Comparison of ENCODE assay signal across 8 mouse cellular contexts in genomic region chr10:84439228-84439596, GRCm38 (mm10). TPM values are rescaled to one million over a fixed set of nuclear protein-coding genes. Genes with fewer than 3 reads are reported as not detected.
A peak's percentile ranks its signal among the peaks of the same experiment; 100 is the strongest.
DNase-seq lines count a peak whose midpoint lies in the region; ATAC-seq and TF ChIP-seq lines count a peak whose summit lies in the region.

No protein-coding gene starts in this region.

- H3K9me3 ChIP-seq in heart, embryonic 10.5 days, result no peaks in the 10 kb centered on the region
- no peaks in the 10 kb centered on the region for H3K9me3 ChIP-seq in limb, embryonic 12.5 days
- H3K9me3 ChIP-seq in stomach, embryonic 15.5 days, result no peaks in the 10 kb centered on the region

- H3K9ac ChIP-seq in limb, embryonic 12.5 days (replicated peaks), result peak overlapping the region; percentile 100
- no peak overlapping the region for H3K9ac ChIP-seq in stomach, embryonic 15.5 days

- no peak for DNase-seq in lung, adult 2 months
- no peak for DNase-seq in lung, postnatal 25 days (ENCODE audit: low spot score)
- DNase-seq in cerebellum, adult 2 months, result peak; percentile 59 to 70
- DNase-seq in heart, embryonic 10.5 days (ENCODE audit: low spot score), result no peak
- DNase-seq in layer of hippocampus, postnatal 14 days (ENCODE audit: low spot score in 2 of 2), result no peak
- no peak for DNase-seq in urinary bladder, postnatal 14 days (ENCODE audit: low spot score)

- peak overlapping the region; percentile 51 for H3K4me3 ChIP-seq in lung, adult 2 months (replicated peaks; ENCODE audit: extremely low read depth, low read depth, low read length)
- H3K4me3 ChIP-seq in cerebellum, adult 2 months (replicated peaks; ENCODE audit: insufficient read depth, low read depth, low read length), result peak overlapping the region; percentile 58
- peak overlapping the region; percentile 77 for H3K4me3 ChIP-seq in heart, embryonic 10.5 days
- peak overlapping the region; percentile 82 for H3K4me3 ChIP-seq in limb, embryonic 12.5 days (replicated peaks)
- H3K4me3 ChIP-seq in stomach, embryonic 15.5 days (replicated peaks), result peak overlapping the region; percentile 69

- peaks cover 5% of the 10 kb centered on the region; the same call in 1 of the 2 replicates for H3K36me3 ChIP-seq in heart, embryonic 10.5 days
- peaks cover 4% of the 10 kb centered on the region; the same call in 1 of the 2 replicates for H3K36me3 ChIP-seq in limb, embryonic 12.5 days
- no peaks in the 10 kb centered on the region for H3K36me3 ChIP-seq in stomach, embryonic 15.5 days

- H3K27me3 ChIP-seq in cerebellum, adult 2 months (ENCODE audit: control insufficient read depth, insufficient read depth, low read length), result no peaks in the 10 kb centered on the region
- H3K27me3 ChIP-seq in heart, embryonic 10.5 days (ENCODE audit: insufficient read depth, poor library complexity, severe bottlenecking), result no peaks in the 10 kb centered on the region
- H3K27me3 ChIP-seq in limb, embryonic 12.5 days, result no peaks in the 10 kb centered on the region
- no peaks in the 10 kb centered on the region for H3K27me3 ChIP-seq in stomach, embryonic 15.5 days (replicated peaks)

- peaks cover 4% of the 10 kb centered on the region for H3K4me1 ChIP-seq in lung, adult 2 months (ENCODE audit: control insufficient read depth, insufficient read depth, low read length)
- peaks cover 32% of the 10 kb centered on the region for H3K4me1 ChIP-seq in cerebellum, adult 2 months (ENCODE audit: control insufficient read depth, insufficient read depth, low read length)
- peaks cover 69% of the 10 kb centered on the region for H3K4me1 ChIP-seq in heart, embryonic 10.5 days
- peaks cover 56% of the 10 kb centered on the region for H3K4me1 ChIP-seq in limb, embryonic 12.5 days (replicated peaks)
- H3K4me1 ChIP-seq in stomach, embryonic 15.5 days, result peaks cover 38% of the 10 kb centered on the region

- no peak for TF ChIP-seq POLR2A in lung, adult 2 months (IDR thresholded peaks at IDR 0.05; ENCODE audit: borderline replicate concordance, extremely low read depth, low read depth, low read length)
- no peak for TF ChIP-seq POLR2A in cerebellum, adult 2 months (IDR thresholded peaks at IDR 0.05; ENCODE audit: borderline replicate concordance, insufficient read depth, low read length)

- peak overlapping the region; percentile 52 for H3K27ac ChIP-seq in cerebellum, adult 2 months (ENCODE audit: insufficient read depth, low read length)
- H3K27ac ChIP-seq in heart, embryonic 10.5 days, result peak overlapping the region; percentile 100
- peak overlapping the region; percentile 59; the same call in 1 of the 2 replicates for H3K27ac ChIP-seq in limb, embryonic 12.5 days
- no peak overlapping the region for H3K27ac ChIP-seq in stomach, embryonic 15.5 days

- peak overlapping the region; percentile 90 for H3K4me2 ChIP-seq in limb, embryonic 12.5 days
- peak overlapping the region; percentile 95 for H3K4me2 ChIP-seq in stomach, embryonic 15.5 days

- TF ChIP-seq CTCF in lung, adult 2 months (IDR thresholded peaks at IDR 0.05; ENCODE audit: insufficient read depth, low read length), result no peak
- TF ChIP-seq CTCF in cerebellum, adult 2 months (IDR thresholded peaks at IDR 0.05; ENCODE audit: borderline replicate concordance, insufficient read depth, low read depth, low read length), result no peak

- ATAC-seq in limb, embryonic 12.5 days (ENCODE audit: insufficient number of reproducible peaks, insufficient read depth, low FRiP score, low TSS enrichment, low read depth), result no peak
- no peak for ATAC-seq in stomach, embryonic 15.5 days (ENCODE audit: insufficient read depth, low FRiP score, low read depth)

- 20% methylated on average over 7 of the region's 7 CpGs for WGBS in lung, adult 2 months
- WGBS in cerebellum, adult 2 months, result under 1% methylated on average over 7 of the region's 7 CpGs
- WGBS in heart, embryonic 10.5 days, result 18% methylated on average over 7 of the region's 7 CpGs
- WGBS in limb, embryonic 12.5 days, result 14% methylated on average over 7 of the region's 7 CpGs
- 26% methylated on average over 7 of the region's 7 CpGs for WGBS in stomach, embryonic 15.5 days

RNA-seq across cellular contexts. Expression of gene Nuak1, which starts 1.2 kb away (rescaled TPM):
- polyA plus RNA-seq in lung, adult 2 months (2012; rRNA removed), result 19.2 and 24.3 TPM in 2 replicates
- 39.8 and 41.5 TPM in 2 replicates for polyA plus RNA-seq in cerebellum, adult 2 months (2012; rRNA removed)
- 1.8 and 1.9 TPM in 2 replicates for polyA plus RNA-seq in heart, embryonic 10.5 days (2016; fragmentation: Nextera tagmentation; extraction: Ambion mirVana)
- 2.6 and 3.3 TPM in 2 replicates for polyA plus RNA-seq in limb, embryonic 12.5 days (2016; fragmentation: Nextera tagmentation; extraction: Ambion mirVana)
- 1.0 and 1.2 TPM in 2 replicates for polyA plus RNA-seq in stomach, embryonic 15.5 days (2015; fragmentation: Nextera tagmentation; extraction: Ambion mirVana)
- total RNA-seq in layer of hippocampus, postnatal 14 days (2021), result 10 to 100 TPM; 47.6 to 50.2 TPM

Comparison
In these comparisons a context has a peak if more than half of its experiments do, and no peak if none do; other contexts are left out.
1. DNase-seq: peak in cerebellum, adult 2 months (2 of 2); none in lung, adult 2 months (single experiment), lung, postnatal 25 days (single experiment), heart, embryonic 10.5 days (single experiment), layer of hippocampus, postnatal 14 days (0 of 2) and urinary bladder, postnatal 14 days (single experiment).
2. Peak in every context shown above with its lines, with median percentiles within 50 percentile points of each other: H3K4me3 ChIP-seq.